Mouse (Mus musculus) adipocyte (in vitro differentiated cells): Measurements from ENCODE around the gene Lrrc45.
A peak's percentile ranks its signal among the peaks of the same experiment; 100 is the strongest.
"Not testable (repeated sequence)": the region's sequence is repeated elsewhere in the genome, so short reads cannot be mapped to it uniquely, and the experiment has no call there.

Experiments
- DNase-seq: peaks from one replicate; pipeline ENCODE4 v3.0.0-alpha.2; 2016; ENCODE audit warnings: low spot score

Lrrc45 gene

DNA sequence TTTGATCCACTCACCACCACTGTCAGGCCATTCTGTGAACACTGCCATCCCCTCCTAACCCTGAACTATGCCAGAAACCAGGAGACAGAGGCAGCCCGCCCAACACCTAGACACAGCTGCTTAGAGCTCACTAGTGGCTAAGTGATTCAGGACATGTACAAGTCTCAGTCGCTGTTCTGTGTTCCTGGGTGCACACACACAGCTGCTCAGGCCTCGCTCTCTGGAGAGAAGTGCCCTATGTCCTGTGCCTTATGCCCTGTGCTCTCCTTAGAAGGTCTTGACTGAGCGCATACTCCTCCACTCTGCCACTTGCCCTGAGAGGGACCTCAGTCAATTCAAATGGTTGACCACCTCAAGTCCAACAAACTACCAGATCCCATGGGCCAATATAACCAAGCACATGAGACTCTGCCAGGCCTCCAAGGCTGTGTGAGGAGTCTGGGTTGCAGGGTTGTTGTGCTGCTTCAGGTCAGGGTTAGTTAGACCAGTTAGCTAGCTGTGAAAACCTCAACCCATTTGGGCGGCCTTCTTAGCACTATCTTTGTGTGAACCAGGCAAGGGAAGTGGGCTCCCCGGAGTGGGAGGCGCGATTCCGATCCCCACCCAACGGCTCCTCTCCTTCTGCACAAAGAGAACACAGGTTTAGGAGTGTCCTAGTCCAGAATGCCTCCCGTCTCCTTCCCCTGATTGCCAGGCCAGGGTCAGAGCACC lies 15.0 kb downstream of the Lrrc45 start:
- no peak for DNase-seq

DNA sequence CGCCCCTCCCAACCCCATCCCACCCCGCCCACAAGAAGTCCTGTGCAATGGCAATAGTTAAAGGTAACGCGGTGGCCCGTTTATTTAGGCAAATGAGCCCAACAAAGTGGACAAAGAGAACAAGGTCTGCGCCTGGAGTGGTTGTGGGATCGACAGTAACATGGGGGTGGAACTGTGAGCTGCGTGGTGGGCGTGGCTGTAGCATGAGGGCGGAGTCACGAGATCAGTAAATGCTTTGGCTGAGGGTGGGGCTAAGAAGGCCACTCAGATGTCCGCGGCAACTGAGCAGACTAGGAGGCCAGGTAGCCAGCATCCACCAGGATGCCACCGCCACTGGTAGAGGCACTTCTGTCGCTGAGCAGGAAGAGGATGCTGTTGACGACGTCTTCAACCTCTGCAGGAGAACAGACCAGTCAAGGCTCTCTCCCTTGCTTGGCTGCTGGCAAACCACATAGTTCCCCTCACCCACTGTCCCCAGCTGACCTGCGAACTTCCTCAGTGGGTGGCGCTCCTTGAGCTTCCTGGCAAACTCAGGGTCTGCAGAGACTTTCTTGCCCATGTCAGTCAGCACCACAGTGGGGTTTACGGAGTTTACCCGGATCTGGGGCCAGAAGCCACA lies 15.8 kb downstream of the Lrrc45 start:
- DNase-seq: not testable (repeated sequence)

- DNase-seq: no peak
These were observed 16.7 kb downstream of the Lrrc45 start for GRCm38 (mm10) chr11:120730331-120730870.

GRCm38 (mm10) chr11:120731395-120731794 lies 17.7 kb downstream of the Lrrc45 start:
- no peak for DNase-seq

DNA sequence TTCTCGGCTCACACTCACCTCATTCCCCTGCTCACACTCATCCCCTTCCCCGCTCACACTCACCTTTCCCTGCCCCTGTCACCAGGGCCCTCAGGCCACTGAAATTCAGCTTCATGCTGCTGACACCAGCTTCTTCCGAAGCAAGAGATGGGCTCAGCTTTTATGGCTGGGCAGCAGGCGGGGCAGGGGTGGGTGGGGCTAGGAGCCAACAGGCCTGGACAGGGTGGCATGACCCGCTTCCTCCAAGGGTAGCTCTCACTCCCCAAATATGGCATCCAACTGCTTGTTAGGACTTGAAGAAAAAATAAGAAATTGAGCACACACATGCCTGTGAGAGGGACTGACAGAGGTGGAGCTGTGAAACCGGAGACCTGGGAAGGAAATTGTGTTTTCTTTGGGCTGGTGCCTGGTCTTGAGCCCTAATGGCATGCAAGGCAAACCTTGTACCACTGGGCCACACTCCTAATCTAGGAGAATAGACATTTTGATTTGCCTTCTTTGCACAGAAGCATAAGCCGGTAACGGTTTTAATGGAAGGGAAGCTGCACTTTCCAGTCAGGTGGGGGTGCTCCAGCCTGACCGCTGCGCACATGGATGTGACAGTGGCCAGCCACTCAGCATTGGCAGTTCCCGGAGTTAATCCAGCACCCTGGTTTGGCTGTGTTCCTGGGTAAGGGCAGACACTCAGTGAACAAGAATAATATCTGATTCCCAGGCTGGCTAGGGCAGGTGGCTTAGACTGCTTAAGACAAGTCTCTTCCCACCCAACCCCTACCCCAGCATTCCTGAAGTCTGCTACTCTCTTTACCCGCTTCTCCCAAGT lies 18.3 kb downstream of the Lrrc45 start, which contains the start of gene Cbr2:
TSS of gene Cbr2 (minus strand) at position 257 of the 823 bp plus-strand sequence.
- peak; percentile 97 for DNase-seq

DNA sequence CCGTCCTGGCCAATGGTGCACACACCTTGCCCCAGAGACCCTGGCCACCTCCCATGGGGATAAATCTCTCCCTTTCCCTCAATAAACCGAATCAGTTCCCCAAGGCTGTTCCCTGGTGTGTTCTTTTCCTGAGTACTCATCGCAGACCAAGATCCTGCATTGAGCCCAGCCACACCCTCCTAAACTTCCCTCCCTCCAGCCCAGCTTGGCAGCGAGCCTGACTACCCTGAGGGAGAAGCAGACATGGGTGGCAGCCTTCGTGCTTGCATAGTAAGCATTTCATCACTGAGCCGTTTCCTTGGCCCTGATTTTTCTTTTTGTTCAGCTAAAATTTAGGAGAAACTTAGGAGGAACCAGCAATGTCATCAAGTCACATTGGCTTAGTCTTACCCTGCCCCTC lies 19.8 kb downstream of the Lrrc45 start:
- DNase-seq: peak; percentile 84

DNA sequence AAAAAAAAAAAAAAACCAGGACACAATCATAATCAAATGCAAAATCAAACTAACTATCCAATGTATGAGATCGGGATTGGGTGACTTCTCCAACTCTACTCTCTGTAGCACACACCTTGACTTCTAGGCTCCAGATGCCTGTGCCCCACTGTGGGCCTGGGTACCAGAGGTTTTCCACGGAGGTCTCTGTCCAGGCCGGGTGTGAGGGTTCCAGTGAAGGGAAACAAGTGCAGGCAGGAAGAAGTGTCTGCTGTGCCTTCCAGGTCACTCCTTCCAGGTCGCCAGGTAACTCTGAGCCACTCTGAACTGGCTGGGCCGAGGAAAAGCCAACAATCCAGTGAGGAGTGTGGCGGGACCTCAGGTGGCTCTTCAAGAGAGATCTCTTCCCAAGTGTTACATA lies 22.7 kb downstream of the Lrrc45 start:
- no peak for DNase-seq

- DNase-seq: no peak
These were observed 27.3 kb downstream of the Lrrc45 start for GRCm38 (mm10) chr11:120740981-120741380.

DNA sequence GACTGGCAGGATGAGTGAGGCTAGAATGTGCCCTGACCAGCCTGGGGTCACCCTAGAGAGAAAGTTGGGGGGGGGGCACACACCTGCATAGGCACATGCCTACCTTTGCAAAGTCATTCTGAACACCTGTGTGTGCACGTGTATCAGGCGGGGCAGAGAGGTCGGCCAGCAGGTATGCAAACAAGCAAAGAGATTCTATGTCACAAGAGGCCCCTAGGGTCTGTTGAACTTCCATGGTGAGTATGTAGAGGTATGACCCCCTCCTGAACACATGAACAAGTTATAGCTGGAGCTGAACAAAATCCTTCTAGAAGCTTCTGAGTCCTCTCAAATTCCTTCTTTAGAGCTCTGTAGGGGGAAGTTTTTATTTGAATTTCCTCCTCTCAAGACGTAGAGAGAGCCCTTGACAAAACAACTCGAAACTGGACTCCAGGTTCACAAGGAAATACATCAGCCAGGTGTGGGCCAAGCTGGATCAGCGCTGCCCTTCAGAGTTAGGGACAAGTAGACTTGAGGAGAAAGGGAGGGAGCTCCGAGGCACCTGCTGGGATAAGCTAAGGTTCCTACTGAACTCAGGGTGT lies 30.5 kb downstream of the Lrrc45 start:
- DNase-seq: no peak

DNA sequence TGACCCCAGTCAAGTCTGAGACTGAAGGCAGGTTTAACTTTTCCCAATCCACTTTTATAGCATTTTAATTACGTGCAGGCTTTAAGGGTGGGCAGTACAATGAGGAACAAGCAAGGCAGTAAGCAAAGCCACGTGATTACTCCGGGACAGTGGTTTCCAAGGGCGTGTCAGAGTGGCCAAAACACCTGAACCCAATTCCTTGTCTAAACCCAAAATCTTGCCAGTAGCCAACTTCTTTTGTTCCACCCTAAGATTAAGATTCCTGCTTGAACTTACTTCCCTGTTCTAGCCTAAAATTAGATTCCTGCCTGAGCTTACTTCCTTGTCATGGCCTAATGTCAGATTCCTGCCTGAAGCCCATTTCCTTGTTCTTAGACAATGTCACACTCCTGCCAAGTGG lies 34.2 kb downstream of the Lrrc45 start:
- no peak for DNase-seq

DNA sequence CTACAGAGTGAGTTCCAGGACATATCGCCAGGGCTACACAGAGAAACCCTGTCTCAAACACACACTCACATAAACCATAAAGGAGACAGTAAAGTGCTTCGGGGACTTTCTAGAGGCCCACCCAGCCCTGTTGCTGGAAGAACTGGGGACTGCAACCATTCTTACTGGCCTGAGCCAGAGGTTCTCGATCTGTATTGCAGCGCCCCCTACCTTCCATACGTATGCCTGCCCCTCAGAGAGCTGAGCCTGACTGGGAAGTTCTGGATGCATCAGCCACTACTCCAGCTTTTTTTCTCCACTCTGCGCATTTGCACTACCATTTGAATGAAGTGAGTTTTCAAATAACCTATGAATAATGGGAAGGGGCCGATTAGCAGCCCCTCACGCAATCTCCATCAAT lies 35.7 kb downstream of the Lrrc45 start:
- no peak for DNase-seq

GRCm38 (mm10) chr11:120751606-120752005 lies 37.9 kb downstream of the Lrrc45 start:
- no peak for DNase-seq

- no peak for DNase-seq
These were observed 46.5 kb downstream of the Lrrc45 start for GRCm38 (mm10) chr11:120760236-120760635.

GRCm38 (mm10) chr11:120761811-120762671 lies 48.3 kb downstream of the Lrrc45 start:
- no peak for DNase-seq

GRCm38 (mm10) chr11:120762672-120763041 lies 48.9 kb downstream of the Lrrc45 start, which contains the start of gene Hmga1b:
Gene Hmga1b (plus strand): TSS chr11:120762794.
- DNase-seq: not testable (repeated sequence)

DNA sequence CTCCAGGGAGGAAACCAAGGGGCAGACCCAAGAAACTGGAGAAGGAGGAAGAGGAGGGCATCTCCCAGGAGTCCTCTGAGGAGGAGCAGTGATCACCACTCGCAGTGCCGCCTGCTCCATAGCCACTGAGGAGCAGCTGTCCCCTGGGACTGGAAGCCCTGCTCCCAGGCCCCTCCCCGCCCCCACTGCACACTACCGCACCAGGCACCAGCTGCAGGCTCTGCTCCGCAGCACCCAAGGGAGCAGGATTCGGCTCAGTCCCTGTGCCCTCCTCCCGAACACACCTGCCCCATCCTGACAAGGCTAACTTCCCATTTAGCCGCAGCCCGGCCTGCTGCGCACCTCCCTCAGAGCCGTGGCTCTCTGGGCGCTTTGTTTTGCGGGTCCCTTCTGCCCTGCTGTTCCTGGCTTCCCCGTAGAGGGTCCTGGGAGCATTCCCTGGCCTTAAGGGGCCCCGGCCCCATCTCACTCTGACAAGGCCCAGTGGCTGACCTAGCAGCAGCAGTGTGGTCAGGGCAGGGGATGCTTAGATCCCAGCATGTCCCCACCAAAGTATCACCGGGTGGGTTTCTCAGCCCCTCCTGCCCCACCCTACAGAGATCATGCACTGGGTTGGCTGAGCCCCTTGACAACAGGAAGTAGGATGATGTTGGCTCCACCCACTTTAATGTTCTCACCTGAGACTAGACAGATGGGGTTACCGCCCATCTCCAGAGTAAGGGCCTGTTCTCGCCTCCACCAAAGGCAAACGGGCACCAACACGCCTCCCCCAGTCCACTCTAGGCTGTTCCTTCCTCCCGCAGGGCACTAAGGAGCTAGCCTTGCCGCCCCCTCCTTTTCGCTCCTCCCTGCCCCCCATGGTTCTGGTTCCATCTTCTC lies 49.6 kb downstream of the Lrrc45 start:
- not testable (repeated sequence) for DNase-seq

DNA sequence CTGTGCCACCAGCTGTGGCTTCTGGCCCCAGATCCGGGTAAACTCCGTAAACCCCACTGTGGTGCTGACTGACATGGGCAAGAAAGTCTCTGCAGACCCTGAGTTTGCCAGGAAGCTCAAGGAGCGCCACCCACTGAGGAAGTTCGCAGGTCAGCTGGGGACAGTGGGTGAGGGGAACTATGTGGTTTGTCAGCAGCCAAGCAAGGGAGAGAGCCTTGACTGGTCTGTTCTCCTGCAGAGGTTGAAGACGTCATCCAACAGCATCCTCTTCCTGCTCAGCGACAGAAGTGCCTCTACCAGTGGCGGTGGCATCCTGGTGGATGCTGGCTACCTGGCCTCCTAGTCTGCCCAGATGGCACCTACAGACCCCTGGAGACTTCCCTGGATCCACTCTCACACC lies 53.3 kb downstream of the Lrrc45 start:
- DNase-seq: not testable (repeated sequence)

GRCm38 (mm10) chr11:120768206-120768605 lies 54.5 kb downstream of the Lrrc45 start:
- DNase-seq: peak; percentile 72
